Mouse (Mus musculus) heart, adult 8-10 months (tissue): ENCODE measurements around the gene Nqo1. TPM values are rescaled to one million over a fixed set of nuclear protein-coding genes. Genes with fewer than 3 reads are reported as not detected.

Experiments
- total RNA-seq, 4 experiments: library from RNA; stranded (reverse); gene quantifications; 2 replicates each; pipeline ENCODE4 v1.2.4; 2022

The Nqo1 gene
- total RNA-seq, 4 experiments from 2014 or later, result 65.1 to 78.9 (median 73.5) TPM

Other genes starting within 250 kb of the Nqo1 start
- 10 to 100 TPM; 19.1 to 24.7 (median 23.8) TPM for gene Nfat5, start 109.7 kb downstream of the Nqo1 start, total RNA-seq
- gene Nob1, start 21.8 kb upstream of the Nqo1 start, total RNA-seq, result 10 to 100 TPM; 18.5 to 27.0 (median 24.6) TPM
- gene Wwp2, start 33.2 kb upstream of the Nqo1 start, total RNA-seq, result 10 to 100 TPM; 22.2 to 25.0 (median 24.2) TPM
- gene Psmd7, start 185.3 kb upstream of the Nqo1 start, total RNA-seq, result 100 to 1,000 TPM; 103 to 113 (median 104) TPM